Mouse (Mus musculus) neural tube, embryonic 12.5 days (tissue): ENCODE results near the gene Cyp2d22. TPM values are rescaled to one million over a fixed set of nuclear protein-coding genes. Genes with fewer than 3 reads are reported as not detected.
A peak's percentile ranks its signal among the peaks of the same experiment; 100 is the strongest.

ENCODE experiments used
- ATAC-seq: fragments of 200-750 bp; cut with Nextera tagmentation; 2 replicates; pipeline ENCODE4 v1.8.0; 2017; ENCODE audit warnings: low read depth, mild to moderate bottlenecking, moderate TSS enrichment, moderate library complexity; ENCODE audit not compliant: low FRiP score
- H3K27ac ChIP-seq: fragments of 300-500 bp; sonication (generic); 2 replicates; pipeline ENCODE4 v1.5.1; 2016
- H3K27me3 ChIP-seq: fragments of 300-500 bp; sonication (generic); replicated peaks from 2 replicates; pipeline ENCODE4 v1.6.1; 2016; ENCODE audit warnings: mild to moderate bottlenecking
- H3K36me3 ChIP-seq: fragments of 300-500 bp; sonication (generic); 2 replicates; pipeline ENCODE4 v1.6.1; 2016; ENCODE audit warnings: mild to moderate bottlenecking
- H3K4me1 ChIP-seq: fragments of 300-500 bp; sonication (generic); 2 replicates; pipeline ENCODE4 v1.6.1; 2016
- H3K4me2 ChIP-seq: fragments of 300-500 bp; sonication (generic); replicated peaks from 2 replicates; pipeline ENCODE4 v1.6.1; 2016; ENCODE audit warnings: mild to moderate bottlenecking
- H3K4me3 ChIP-seq: fragments of 300-500 bp; sonication (generic); 2 replicates; pipeline ENCODE4 v1.5.1; 2016
- H3K9ac ChIP-seq: fragments of 300-500 bp; sonication (generic); 2 replicates; pipeline ENCODE4 v1.6.1; 2016; ENCODE audit warnings: mild to moderate bottlenecking
- H3K9me3 ChIP-seq: fragments of 300-500 bp; sonication (generic); 2 replicates; pipeline ENCODE4 v1.6.1; 2016; ENCODE audit warnings: mild to moderate bottlenecking
- WGBS: fragments of 180-500 bp; shearing (Covaris S2); methylation state at CpG from one replicate; pipeline ENCODE4 v1.1.7; 2016; 5-methylcytosine and 5-hydroxymethylcytosine counted together
- polyA plus RNA-seq: library from polyadenylated mRNA; unstranded; fragments of >200 nt; fragmentation: Nextera tagmentation; extraction: Ambion mirVana; gene quantifications from 2 replicates; pipeline ENCODE4 v1.2.1, GENCODE M21; 2016

Gene Cyp2d22
- polyA plus RNA-seq, 1 experiment from 2014 or later = 2.9 TPM

GRCm38 (mm10) chr15:82351480-82351879 is 28.6 kb downstream of the Cyp2d22 start:
- ATAC-seq = no peak
- peaks cover 29% of the 10 kb centered on the region for H3K4me1 ChIP-seq
- no peaks in the 10 kb centered on the region for H3K9me3 ChIP-seq
- H3K27ac ChIP-seq = no peak overlapping the region
- H3K36me3 ChIP-seq = peaks cover 32% of the 10 kb centered on the region
- 87% methylated on average over 3 of the region's 3 CpGs for WGBS
- no peak overlapping the region for H3K9ac ChIP-seq
- no peak overlapping the region for H3K4me3 ChIP-seq
- H3K4me2 ChIP-seq = peak overlapping the region; percentile 28
- no peaks in the 10 kb centered on the region for H3K27me3 ChIP-seq

GRCm38 (mm10) chr15:82350349-82350748 is 29.7 kb downstream of the Cyp2d22 start:
- Histone ChIP-seq H3K27ac (no peak overlapping the region), H3K9me3 (no peaks in the 10 kb centered on the region), H3K27me3 (no peaks in the 10 kb centered on the region), H3K36me3 (peaks cover 32% of the 10 kb centered on the region), H3K4me3 (no peak overlapping the region), H3K4me2 (no peak overlapping the region), H3K4me1 (peaks cover 29% of the 10 kb centered on the region), H3K9ac (no peak overlapping the region)
- no peak for ATAC-seq
- 94% methylated on average over 4 of the region's 4 CpGs for WGBS

- Histone ChIP-seq H3K4me2 (no peak overlapping the region), H3K9me3 (no peaks in the 10 kb centered on the region), H3K4me3 (no peak overlapping the region; the same call in 1 of the 2 replicates), H3K4me1 (peaks cover 26% of the 10 kb centered on the region), H3K9ac (no peak overlapping the region), H3K27me3 (no peaks in the 10 kb centered on the region), H3K36me3 (peaks cover 32% of the 10 kb centered on the region), H3K27ac (no peak overlapping the region)
- no peak for ATAC-seq
- WGBS = 95% methylated on average over 2 of the region's 2 CpGs
These were observed 31.1 kb downstream of the Cyp2d22 start for GRCm38 (mm10) chr15:82348999-82349341.

- H3K27me3 ChIP-seq = no peaks in the 10 kb centered on the region
- ATAC-seq = no peak
- H3K9ac ChIP-seq = no peak overlapping the region
- no peak overlapping the region for H3K4me2 ChIP-seq
- H3K27ac ChIP-seq = no peak overlapping the region
- H3K9me3 ChIP-seq = no peaks in the 10 kb centered on the region
- peaks cover 26% of the 10 kb centered on the region for H3K4me1 ChIP-seq
- no peak overlapping the region; the same call in 1 of the 2 replicates for H3K4me3 ChIP-seq
- peaks cover 32% of the 10 kb centered on the region for H3K36me3 ChIP-seq
- 89% methylated on average over 8 of the region's 8 CpGs for WGBS
These were observed 31.6 kb downstream of the Cyp2d22 start for GRCm38 (mm10) chr15:82348258-82348998.

GRCm38 (mm10) chr15:82347852-82348251 is 32.2 kb downstream of the Cyp2d22 start:
- H3K27ac ChIP-seq = no peak overlapping the region
- H3K9me3 ChIP-seq = no peaks in the 10 kb centered on the region
- H3K36me3 ChIP-seq = peaks cover 32% of the 10 kb centered on the region
- H3K4me3 ChIP-seq = no peak overlapping the region
- no peaks in the 10 kb centered on the region for H3K27me3 ChIP-seq
- 94% methylated on average over 12 of the region's 12 CpGs for WGBS
- peaks cover 20% of the 10 kb centered on the region for H3K4me1 ChIP-seq
- no peak overlapping the region for H3K9ac ChIP-seq
- no peak overlapping the region for H3K4me2 ChIP-seq
- no peak for ATAC-seq

- peaks cover 32% of the 10 kb centered on the region for H3K36me3 ChIP-seq
- peak overlapping the region; percentile 71; the same call in 1 of the 2 replicates for H3K9ac ChIP-seq
- H3K9me3 ChIP-seq = no peaks in the 10 kb centered on the region
- H3K4me1 ChIP-seq = peaks cover 16% of the 10 kb centered on the region; the same call in 1 of the 2 replicates
- 91% methylated on average over 4 of the region's 4 CpGs for WGBS
- H3K4me2 ChIP-seq = peak overlapping the region; percentile 81
- no peak overlapping the region for H3K27ac ChIP-seq
- peak overlapping the region; percentile 65; the same call in 1 of the 2 replicates for H3K4me3 ChIP-seq
- ATAC-seq = no peak
- H3K27me3 ChIP-seq = no peaks in the 10 kb centered on the region
These were observed 32.8 kb downstream of the Cyp2d22 start for GRCm38 (mm10) chr15:82347303-82347676.

GRCm38 (mm10) chr15:82346580-82347302 is 33.3 kb downstream of the Cyp2d22 start:
- Histone ChIP-seq H3K4me1 (peaks cover 15% of the 10 kb centered on the region; the same call in 1 of the 2 replicates), H3K4me2 (peak overlapping the region; percentile 81), H3K4me3 (peak overlapping the region; percentile 65), H3K27ac (no peak overlapping the region), H3K9me3 (no peaks in the 10 kb centered on the region), H3K9ac (peak overlapping the region; percentile 71), H3K36me3 (peaks cover 32% of the 10 kb centered on the region), H3K27me3 (no peaks in the 10 kb centered on the region)
- no peak for ATAC-seq
- WGBS = 64% methylated on average over 14 of the region's 14 CpGs

- no peaks in the 10 kb centered on the region for H3K9me3 ChIP-seq
- H3K4me3 ChIP-seq = peak overlapping the region; percentile 65
- whole genome bisulfite sequencing = under 1% methylated on average over 51 of the region's 51 CpGs
- ATAC-seq = peak; percentile 99
- peaks cover 3% of the 10 kb centered on the region; the same call in 1 of the 2 replicates for H3K27me3 ChIP-seq
- H3K4me2 ChIP-seq = peak overlapping the region; percentile 81
- peaks cover 32% of the 10 kb centered on the region for H3K36me3 ChIP-seq
- H3K4me1 ChIP-seq = peaks cover 19% of the 10 kb centered on the region
- peak overlapping the region; percentile 71 for H3K9ac ChIP-seq
- peak overlapping the region; percentile 50; the same call in 1 of the 2 replicates for H3K27ac ChIP-seq
These were observed 34.1 kb downstream of the Cyp2d22 start for GRCm38 (mm10) chr15:82345820-82346470.

- Histone ChIP-seq H3K4me2 (0 out of 2 replicates have a peak overlapping the region, but pooled peaks have one; percentile 17), H3K4me3 (no peak overlapping the region), H3K27ac (no peak overlapping the region)
These were observed 35.1 kb downstream of the Cyp2d22 start for GRCm38 (mm10) chr15:82344971-82345370.

GRCm38 (mm10) chr15:82343368-82344287 is 36.4 kb downstream of the Cyp2d22 start:
- Histone ChIP-seq H3K27ac (no peak overlapping the region), H3K36me3 (peaks cover 9% of the 10 kb centered on the region), H3K4me2 (no peak overlapping the region), H3K4me1 (peaks cover 21% of the 10 kb centered on the region), H3K27me3 (peaks cover 15% of the 10 kb centered on the region), H3K9ac (no peak overlapping the region), H3K4me3 (no peak overlapping the region), H3K9me3 (no peaks in the 10 kb centered on the region)
- ATAC-seq = no peak
- WGBS = 87% methylated on average over 27 of the region's 27 CpGs

More at GRCm38 (mm10) chr15:82344971-82345370, 35.1 kb downstream of the Cyp2d22 start:
- no peak overlapping the region for H3K9ac ChIP-seq
- peaks cover 23% of the 10 kb centered on the region for H3K36me3 ChIP-seq
- no peak for ATAC-seq
- H3K9me3 ChIP-seq = no peaks in the 10 kb centered on the region
- WGBS = 91% methylated on average over 6 of the region's 6 CpGs
- H3K27me3 ChIP-seq = peaks cover 13% of the 10 kb centered on the region
- peaks cover 21% of the 10 kb centered on the region for H3K4me1 ChIP-seq

GRCm38 (mm10) chr15:82342543-82342935 is 37.5 kb downstream of the Cyp2d22 start:
- no peak for ATAC-seq
- peaks cover 15% of the 10 kb centered on the region for H3K27me3 ChIP-seq
- H3K9ac ChIP-seq = no peak overlapping the region
- no peaks in the 10 kb centered on the region for H3K36me3 ChIP-seq
- H3K4me3 ChIP-seq = no peak overlapping the region
- H3K9me3 ChIP-seq = no peaks in the 10 kb centered on the region
- H3K4me2 ChIP-seq = no peak overlapping the region
- peaks cover 31% of the 10 kb centered on the region for H3K4me1 ChIP-seq
- no peak overlapping the region for H3K27ac ChIP-seq
- WGBS = 86% methylated on average over 5 of the region's 5 CpGs
